Mouse (Mus musculus): ENCODE measurements around the gene Flnb. TPM values are rescaled to one million over a fixed set of nuclear protein-coding genes. Genes with fewer than 3 reads are reported as not detected.

The Flnb gene
- polyA plus RNA-seq (2012; ENCODE audit: insufficient read depth, insufficient read length, missing spikeins), result 4.8 and 6.5 TPM in 2 replicates

DNA sequence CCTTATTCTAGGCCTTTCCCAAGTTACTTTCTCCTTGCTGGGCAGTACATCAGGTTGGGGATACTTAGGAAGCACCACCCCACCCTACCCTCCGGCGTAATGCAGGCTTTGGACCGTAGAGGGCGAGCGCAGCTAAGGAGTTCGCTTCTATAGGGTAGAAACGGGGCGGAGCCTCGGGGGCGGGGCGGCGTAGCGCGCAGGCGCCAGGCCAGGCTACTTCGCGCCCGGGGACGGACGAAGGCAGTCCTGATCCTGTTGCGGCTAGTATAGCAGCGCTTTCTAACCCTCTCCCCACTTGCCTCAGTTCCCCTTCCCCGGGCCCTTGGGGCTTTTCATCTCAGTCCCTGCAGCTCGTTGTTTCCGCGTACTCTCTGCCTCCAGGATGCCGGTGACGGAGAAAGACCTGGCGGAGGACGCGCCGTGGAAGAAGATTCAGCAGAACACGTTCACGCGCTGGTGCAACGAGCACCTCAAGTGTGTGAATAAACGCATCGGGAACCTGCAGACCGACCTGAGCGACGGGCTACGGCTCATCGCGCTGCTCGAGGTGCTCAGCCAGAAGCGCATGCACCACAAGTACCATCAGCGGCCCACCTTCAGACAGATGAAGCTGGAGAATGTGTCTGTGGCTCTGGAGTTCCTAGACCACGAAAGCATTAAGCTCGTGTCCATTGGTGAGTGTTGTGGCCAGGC is at the start of gene Flnb:
Gene Flnb, plus strand, starts transcription at position 188 of the 693 bp plus-strand sequence.
- TF ChIP-seq POLR2A (IDR thresholded peaks at IDR 0.05; ENCODE audit: borderline replicate concordance, low read depth, low read length) (no peak), CTCF (IDR thresholded peaks at IDR 0.05; ENCODE audit: low read depth, low read length) (peak; percentile 49; the same call in 1 of the 2 replicates)
- Histone ChIP-seq H3K27ac (ENCODE audit: insufficient read depth, low read depth, low read length) (no peak within 1 kb of the TSS), H3K4me3 (ENCODE audit: insufficient read depth, low read length) (peak within 1 kb of the TSS; percentile 64), H3K4me1 (ENCODE audit: control insufficient read depth, insufficient read depth, low read length) (peaks cover 8% of the 10 kb centered on the region)

- H3K4me3 ChIP-seq (ENCODE audit: insufficient read depth, low read length), result peak overlapping the region; percentile 32
- no peak for TF ChIP-seq POLR2A (IDR thresholded peaks at IDR 0.05; ENCODE audit: borderline replicate concordance, low read depth, low read length)
- no peak for TF ChIP-seq CTCF (IDR thresholded peaks at IDR 0.05; ENCODE audit: low read depth, low read length)
- peak overlapping the region; percentile 94 for H3K27ac ChIP-seq (ENCODE audit: insufficient read depth, low read depth, low read length)
- H3K4me1 ChIP-seq (ENCODE audit: control insufficient read depth, insufficient read depth, low read length), result peaks cover 18% of the 10 kb centered on the region
Measured at GRCm38 (mm10) chr14:7773714-7774389, 43.9 kb upstream of the Flnb start.

DNA sequence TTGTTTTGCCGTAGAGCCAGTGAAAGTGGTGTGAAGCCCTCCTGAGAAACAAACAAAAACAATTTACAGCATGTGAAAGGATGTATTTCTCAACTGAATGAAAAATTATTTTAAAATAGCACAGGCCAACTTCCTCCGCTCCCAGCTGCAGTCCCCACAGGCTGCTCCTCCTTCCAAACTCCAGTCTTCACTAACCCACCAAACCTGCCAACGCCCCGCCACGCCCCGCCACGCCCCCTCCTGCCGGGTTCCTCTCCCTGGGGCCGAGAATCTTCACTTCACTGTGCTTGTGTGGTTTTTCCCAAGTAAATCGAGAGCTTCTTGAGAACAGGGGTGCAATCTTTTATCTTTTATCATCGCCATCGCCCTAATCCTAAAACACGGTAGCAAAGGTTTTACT is 31.7 kb upstream of the Flnb start:
- Histone ChIP-seq H3K4me3 (ENCODE audit: insufficient read depth, low read length) (no peak overlapping the region), H3K4me1 (ENCODE audit: control insufficient read depth, insufficient read depth, low read length) (peaks cover 12% of the 10 kb centered on the region), H3K27ac (ENCODE audit: insufficient read depth, low read depth, low read length) (peak overlapping the region; percentile 63)
- no peak for TF ChIP-seq CTCF (IDR thresholded peaks at IDR 0.05; ENCODE audit: low read depth, low read length)
- TF ChIP-seq POLR2A (IDR thresholded peaks at IDR 0.05; ENCODE audit: borderline replicate concordance, low read depth, low read length), result no peak

DNA sequence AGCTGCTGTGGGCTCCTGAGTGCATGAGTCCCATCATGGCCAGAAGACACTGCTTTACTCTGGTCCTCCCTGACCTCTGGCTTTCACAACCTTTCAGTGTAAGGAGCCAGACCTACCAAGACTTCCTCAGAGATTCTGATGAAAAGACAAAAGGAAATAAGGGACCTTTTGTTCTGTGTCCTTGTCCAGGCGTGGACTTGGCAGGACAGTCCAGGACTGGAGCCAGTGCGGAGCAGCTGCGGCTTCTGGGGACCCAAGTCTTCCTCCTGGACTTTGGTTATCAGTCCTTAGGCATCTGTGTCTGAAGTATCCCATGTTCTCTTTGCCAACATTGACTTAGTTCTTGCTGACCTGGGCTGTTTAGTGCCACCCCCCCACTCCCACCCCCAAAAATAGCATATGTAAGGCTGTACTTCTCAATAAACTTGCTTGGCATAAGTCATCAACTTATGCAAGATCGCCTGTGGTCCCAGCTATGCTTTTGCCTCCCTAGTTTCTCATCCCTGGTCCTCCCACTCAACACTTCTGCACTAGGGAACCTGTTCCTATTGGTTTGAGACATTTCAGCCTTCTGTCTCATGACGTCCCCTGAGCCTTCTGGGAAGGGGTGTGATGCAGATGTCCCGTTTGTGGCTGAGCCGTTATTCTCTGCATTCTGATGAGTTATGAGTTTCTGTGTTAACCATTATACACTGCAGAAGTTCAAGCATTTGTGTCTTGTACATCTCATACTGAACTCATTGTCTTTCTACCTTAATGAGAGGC is 28.3 kb upstream of the Flnb start:
- Histone ChIP-seq H3K27ac (ENCODE audit: insufficient read depth, low read depth, low read length) (no peak overlapping the region), H3K4me1 (ENCODE audit: control insufficient read depth, insufficient read depth, low read length) (peaks cover 18% of the 10 kb centered on the region)
- no peak for TF ChIP-seq CTCF (IDR thresholded peaks at IDR 0.05; ENCODE audit: low read depth, low read length)
- TF ChIP-seq POLR2A (IDR thresholded peaks at IDR 0.05; ENCODE audit: borderline replicate concordance, low read depth, low read length), result no peak

GRCm38 (mm10) chr14:7791061-7791531 is 26.7 kb upstream of the Flnb start:
- TF ChIP-seq POLR2A (IDR thresholded peaks at IDR 0.05; ENCODE audit: borderline replicate concordance, low read depth, low read length) (no peak), CTCF (IDR thresholded peaks at IDR 0.05; ENCODE audit: low read depth, low read length) (no peak)
- H3K4me3 ChIP-seq (ENCODE audit: insufficient read depth, low read length), result peak overlapping the region; percentile 23
- peaks cover 15% of the 10 kb centered on the region for H3K4me1 ChIP-seq (ENCODE audit: control insufficient read depth, insufficient read depth, low read length)
- H3K27ac ChIP-seq (ENCODE audit: insufficient read depth, low read depth, low read length), result no peak overlapping the region

More for the DNA sequence above, 28.3 kb upstream of the Flnb start:
- no peak overlapping the region for H3K4me3 ChIP-seq (ENCODE audit: insufficient read depth, low read length)

DNA sequence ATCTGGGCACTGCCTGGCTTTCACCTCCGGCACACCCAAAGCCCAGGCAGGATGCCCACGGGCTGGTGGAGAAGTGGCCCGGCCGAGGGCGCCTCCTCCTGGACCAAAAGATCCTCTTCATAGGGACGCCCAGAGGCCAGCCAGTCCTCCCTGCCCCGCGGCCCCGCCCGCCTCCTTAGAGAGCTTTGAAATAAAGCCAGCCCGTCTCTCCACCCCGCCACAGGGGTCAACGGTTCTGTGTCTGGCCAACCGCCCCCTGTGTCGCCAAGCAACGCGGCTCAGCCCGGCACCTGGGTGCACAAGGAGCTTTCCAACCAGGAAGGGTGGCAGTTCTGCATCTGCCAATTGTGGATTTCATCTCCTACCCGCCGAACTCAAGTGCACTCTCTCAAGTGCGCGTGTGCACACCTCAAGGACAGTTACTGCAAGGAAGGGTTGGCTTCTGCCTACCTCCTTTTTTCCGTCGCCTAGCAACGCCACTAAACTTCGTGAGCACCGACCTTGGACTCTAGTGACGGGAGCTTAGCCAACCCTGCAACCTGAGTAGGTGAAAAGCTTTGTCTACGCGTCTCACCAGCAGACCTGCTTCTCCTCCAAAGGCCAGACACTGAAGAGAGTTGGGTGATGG is 26.1 kb upstream of the Flnb start, which contains the start of gene Gm26661:
Gene Gm26661, plus strand, starts transcription at position 56 of the 628 bp plus-strand sequence.
- peak within 1 kb of the TSS; percentile 23 for H3K4me3 ChIP-seq (ENCODE audit: insufficient read depth, low read length)
- TF ChIP-seq POLR2A (IDR thresholded peaks at IDR 0.05; ENCODE audit: borderline replicate concordance, low read depth, low read length) (no peak), CTCF (IDR thresholded peaks at IDR 0.05; ENCODE audit: low read depth, low read length) (no peak)

GRCm38 (mm10) chr14:7795961-7796360 is 21.8 kb upstream of the Flnb start:
- Histone ChIP-seq H3K4me1 (ENCODE audit: control insufficient read depth, insufficient read depth, low read length) (peaks cover 6% of the 10 kb centered on the region), H3K27ac (ENCODE audit: insufficient read depth, low read depth, low read length) (no peak overlapping the region), H3K4me3 (ENCODE audit: insufficient read depth, low read length) (no peak overlapping the region)
- TF ChIP-seq CTCF (IDR thresholded peaks at IDR 0.05; ENCODE audit: low read depth, low read length), result no peak
- TF ChIP-seq POLR2A (IDR thresholded peaks at IDR 0.05; ENCODE audit: borderline replicate concordance, low read depth, low read length), result no peak

More for the DNA sequence above, 26.1 kb upstream of the Flnb start, which contains the start of gene Gm26661:
- Histone ChIP-seq H3K27ac (ENCODE audit: insufficient read depth, low read depth, low read length) (no peak within 1 kb of the TSS), H3K4me1 (ENCODE audit: control insufficient read depth, insufficient read depth, low read length) (peaks cover 10% of the 10 kb centered on the region)

DNA sequence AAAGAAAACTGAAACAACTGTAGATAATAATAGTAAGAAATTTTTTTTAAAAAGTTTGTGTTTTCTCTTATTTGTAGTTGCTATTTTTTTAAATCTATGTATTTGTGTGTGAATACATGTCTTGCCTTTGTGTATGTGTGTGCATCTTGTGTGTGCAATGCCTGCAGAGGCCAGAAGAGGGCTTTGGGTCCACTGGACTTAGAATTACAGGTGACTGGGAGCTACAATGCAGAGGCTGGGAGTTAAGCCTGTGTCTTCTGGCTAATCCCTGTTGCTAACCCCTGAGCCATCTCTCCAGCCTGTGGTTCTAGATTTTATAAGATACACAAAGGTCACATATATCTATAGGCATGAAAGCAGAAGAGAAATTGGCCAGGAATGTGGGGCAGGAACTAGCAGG is 17.1 kb upstream of the Flnb start:
- Histone ChIP-seq H3K27ac (ENCODE audit: insufficient read depth, low read depth, low read length) (no peak overlapping the region), H3K4me3 (ENCODE audit: insufficient read depth, low read length) (no peak overlapping the region), H3K4me1 (ENCODE audit: control insufficient read depth, insufficient read depth, low read length) (peaks cover 10% of the 10 kb centered on the region)
- TF ChIP-seq CTCF (IDR thresholded peaks at IDR 0.05; ENCODE audit: low read depth, low read length) (no peak), POLR2A (IDR thresholded peaks at IDR 0.05; ENCODE audit: borderline replicate concordance, low read depth, low read length) (no peak)

GRCm38 (mm10) chr14:7801831-7802230 is 15.9 kb upstream of the Flnb start:
- H3K4me3 ChIP-seq (ENCODE audit: insufficient read depth, low read length), result no peak overlapping the region
- no peak for TF ChIP-seq POLR2A (IDR thresholded peaks at IDR 0.05; ENCODE audit: borderline replicate concordance, low read depth, low read length)
- TF ChIP-seq CTCF (IDR thresholded peaks at IDR 0.05; ENCODE audit: low read depth, low read length), result peak; percentile 35; the same call in 1 of the 2 replicates
- H3K27ac ChIP-seq (ENCODE audit: insufficient read depth, low read depth, low read length), result no peak overlapping the region
- H3K4me1 ChIP-seq (ENCODE audit: control insufficient read depth, insufficient read depth, low read length), result peaks cover 10% of the 10 kb centered on the region

Measured in bone marrow macrophage, adult 2 months (primary cell).